Mouse (Mus musculus) cerebellum, adult (tissue): ENCODE measurements at regions not wholly inside any gene's neighbourhood (a gene's known extent, or its start where the extent isn't known, plus 50 kb on each side); places are given as distances from the start of the nearest gene placed in this dataset.

Experiments used
- ATAC-seq: cut with Nextera tagmentation; 2 replicates; pipeline ENCODE4 v1.9.2; 2017; ENCODE audit warnings: mild to moderate bottlenecking, moderate library complexity, mixed read lengths; ENCODE audit not compliant: insufficient number of reproducible peaks, low FRiP score, low TSS enrichment

DNA sequence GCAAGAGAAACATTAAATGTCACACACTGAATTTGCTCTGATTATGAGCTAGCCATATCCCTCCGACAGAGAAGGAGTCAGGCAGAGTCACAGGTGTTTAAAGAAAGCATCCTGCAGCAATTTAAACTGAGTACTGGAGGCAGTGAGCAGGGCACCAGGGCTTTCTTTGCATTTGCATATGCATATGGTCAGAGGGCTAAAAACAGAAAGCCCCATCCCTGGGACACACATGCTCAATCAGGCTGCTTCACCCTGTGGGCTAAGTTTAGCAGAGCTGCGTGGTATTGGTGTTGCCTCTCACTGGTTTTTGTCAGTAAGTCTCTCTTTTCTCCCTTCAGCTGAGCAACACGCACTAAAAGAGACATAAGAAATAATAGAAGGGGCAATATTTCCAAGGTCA, 289.9 kb upstream of the Rps6ka3 start:
- peak; percentile 72; the same call in 1 of the 2 replicates for ATAC-seq

DNA sequence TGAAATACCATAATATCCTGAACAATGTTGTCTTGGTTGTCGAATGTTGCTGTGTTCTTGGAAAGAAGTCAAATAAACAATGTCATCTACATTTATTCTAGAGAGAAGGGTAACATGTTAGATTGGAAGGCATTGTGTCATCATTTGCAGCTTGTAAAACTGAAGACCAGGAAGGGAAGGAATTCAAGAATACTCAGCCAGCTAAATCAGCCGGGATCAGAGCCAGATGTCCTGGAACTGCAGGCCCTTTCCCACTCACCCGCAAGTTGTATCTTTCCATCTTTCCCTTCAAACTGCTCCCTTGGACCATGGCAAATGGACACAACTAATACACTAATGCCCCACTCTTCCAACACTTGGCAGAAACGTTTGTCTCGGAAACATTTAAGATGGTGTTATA, 288.7 kb upstream of the Rps6ka3 start:
- no peak for ATAC-seq

DNA sequence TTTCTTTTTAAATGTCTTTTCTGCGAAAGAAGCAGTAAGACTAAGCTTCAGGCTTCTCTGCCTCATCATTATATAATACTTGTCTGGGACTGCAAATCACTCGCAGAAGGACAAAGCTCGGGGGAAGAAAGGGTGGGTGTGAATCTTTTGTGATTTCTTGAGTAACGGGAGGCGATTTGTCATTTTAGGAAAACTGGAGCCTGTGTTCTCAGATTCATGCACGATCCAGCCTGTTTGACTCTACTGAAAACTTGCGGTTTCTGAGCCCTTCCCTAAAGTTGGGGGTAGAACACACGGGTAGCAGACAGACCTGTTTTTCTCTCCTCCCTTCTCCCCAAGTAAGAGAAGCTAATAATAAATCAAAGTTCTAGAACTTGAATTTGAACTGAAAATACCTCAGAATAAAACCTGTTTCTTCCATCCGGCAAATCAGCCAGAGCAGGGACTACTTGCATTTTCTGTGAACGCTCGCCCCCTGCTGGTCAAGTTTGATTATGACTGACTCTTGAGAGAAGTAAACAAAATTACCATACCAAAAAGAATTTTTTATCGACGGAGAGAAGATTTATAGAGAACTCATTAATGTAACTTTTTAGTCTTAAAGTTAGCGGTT, 288.2 kb upstream of the Rps6ka3 start:
- ATAC-seq, result 0 out of 2 replicates have a peak, but pooled peaks have one; percentile 27

DNA sequence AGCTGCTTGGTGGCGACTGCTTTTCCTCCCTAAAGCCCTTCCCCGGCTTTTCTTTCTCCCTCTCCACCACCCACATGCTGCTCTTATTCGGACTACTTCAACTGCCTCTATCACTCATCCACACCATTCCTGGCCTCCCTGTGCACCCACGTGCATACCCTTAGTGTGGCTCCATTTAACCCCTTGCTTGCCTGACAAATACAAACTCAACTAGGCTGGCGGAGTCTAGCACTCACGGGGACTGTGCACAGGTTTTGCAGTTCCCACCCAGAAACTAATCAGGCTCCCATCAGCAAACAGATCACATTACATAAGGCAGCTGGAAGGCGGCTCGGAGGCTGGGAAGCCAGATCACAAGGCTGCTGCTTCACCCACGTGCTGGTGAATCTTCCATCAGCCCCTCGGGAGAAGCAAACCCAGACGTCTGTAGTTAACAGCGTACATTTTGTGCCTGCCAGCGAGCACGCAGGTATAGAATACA, 287.0 kb upstream of the Rps6ka3 start:
- ATAC-seq, result peak; percentile 50; the same call in 1 of the 2 replicates

DNA sequence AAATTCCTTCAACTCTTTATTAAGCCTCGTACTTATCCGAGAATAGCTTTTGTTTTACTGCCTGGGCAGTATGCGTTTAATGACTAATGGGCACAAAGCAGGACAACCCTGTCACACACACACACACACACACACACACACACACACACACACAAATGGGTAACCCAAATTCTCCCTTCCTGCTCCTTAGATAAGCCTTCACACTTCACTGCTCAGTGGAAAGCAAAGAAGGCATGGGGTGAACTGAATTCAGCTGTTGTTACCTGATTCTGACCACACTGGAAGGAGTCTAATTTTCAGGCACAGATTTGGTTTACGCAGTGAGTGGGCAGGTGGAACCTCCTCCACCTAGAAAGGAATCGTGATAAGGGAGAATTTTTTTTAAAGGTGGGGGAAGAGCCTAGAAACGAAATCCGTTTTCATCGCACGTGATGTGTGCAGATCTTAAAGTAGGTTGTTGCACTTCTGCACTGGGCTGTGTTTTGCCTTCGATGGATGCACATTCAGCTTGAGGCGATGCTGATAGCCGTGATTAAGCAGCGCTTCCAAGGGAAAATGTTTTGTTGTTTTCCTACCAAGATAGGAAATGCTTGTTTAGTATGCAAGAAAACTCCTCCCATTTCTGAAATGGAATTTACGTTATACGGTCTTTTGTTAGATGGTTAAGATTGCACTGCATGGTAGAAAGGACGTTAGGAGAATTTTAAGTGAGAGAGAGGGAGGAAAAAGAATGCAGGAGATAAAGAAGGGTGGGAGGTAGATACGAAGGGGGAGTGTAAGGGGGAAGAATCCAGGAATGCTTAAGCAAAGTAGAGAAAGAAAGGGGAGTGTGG, 286.2 kb upstream of the Rps6ka3 start:
- no peak for ATAC-seq

DNA sequence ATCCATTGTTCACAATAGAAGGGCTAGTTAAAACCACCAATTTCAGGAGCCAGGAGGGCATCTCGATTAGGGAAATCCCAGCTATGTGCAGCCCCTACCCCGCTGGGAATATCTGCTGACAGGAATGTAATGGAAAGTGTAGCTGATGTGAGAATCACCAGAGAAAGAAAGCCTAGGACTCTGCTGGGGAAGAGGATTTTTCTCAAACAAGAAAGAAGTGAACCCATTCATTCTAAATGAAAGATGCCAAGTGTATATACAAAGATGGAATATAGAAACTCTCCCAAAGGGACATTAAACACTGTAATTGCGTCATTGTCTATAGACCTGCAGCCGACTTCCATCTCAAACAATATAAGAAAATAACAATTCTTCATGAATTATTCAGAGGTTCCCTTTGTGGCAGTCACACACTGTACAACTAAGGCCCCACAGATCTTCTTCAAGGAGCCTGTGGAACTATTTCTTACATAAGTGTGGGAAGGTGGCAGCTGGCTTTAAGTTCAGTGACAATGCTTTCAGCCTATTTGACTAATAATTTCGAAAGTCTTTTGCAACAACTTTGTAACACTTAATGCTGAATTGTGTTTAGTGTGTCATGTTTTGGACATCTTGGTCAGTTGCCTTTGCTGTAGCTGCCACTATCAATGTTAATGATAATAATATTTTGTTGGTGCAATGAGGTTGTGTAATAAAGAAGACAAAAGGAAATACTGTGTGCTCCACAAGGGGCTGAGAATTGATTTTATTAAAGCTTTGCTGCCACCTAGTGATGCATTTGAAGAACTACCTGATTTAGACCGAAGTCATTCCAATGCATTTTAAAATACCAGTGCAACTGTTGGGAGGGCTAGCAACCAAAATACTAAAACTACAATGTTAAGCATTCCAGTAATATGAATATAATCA, 285.4 kb upstream of the Rps6ka3 start:
- ATAC-seq, result no peak

DNA sequence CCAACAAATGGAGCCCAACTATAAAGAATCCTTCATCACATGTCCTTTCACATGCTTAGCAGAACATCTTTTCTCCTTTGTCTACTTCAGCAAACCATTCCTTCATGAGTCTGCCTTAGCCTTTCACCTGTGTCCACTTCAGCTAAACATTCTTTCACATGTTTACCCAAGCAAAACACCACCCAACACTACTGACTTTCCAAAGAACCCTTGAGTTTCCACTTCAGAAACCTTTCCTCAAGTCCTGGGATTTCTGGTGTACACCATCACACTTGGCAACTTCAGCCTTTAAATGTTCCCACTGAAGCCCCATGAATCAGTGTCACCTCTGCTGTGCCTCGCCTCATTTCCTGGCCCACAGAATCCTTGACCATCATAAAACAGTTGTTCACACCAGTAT, 278.2 kb upstream of the Rps6ka3 start:
- no peak for ATAC-seq

DNA sequence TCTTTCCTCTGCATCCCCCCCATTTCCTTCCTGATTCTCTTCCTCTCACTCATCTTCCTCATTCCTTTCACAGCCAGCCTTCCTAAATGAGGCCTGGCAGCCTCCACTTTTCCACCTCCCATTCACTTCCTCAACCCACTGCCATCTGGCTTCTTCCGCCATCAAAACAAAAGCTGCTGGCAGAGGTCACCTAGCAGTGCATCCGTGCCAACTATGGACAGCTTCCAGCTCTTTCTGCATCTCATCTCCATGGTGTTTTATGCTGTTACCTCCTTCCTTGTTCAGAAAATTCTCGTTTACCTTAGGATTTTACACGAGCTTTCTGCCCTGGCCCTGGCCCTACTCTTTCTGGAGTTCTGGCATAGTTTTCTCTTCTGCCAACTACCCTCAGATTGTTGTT, 262.9 kb upstream of the Rps6ka3 start:
- ATAC-seq, result peak; percentile 82

DNA sequence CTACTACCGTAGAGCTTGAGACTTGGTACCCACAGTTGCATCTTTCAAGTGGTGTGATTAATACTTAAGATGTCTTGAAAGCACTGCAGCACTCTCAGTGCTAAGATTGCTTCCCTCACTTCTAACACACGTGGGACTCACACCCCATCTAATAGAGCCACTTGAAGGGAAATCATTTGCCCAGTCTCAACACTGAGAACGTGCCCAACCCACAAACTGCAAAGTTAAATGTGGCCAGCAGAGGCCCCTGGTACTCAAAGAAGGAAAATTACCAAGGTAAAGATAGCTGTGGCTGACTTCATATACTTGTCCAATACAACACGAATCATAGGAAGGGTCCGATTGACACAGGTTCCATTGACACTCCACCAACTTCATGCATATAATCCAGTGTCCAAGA, 238.4 kb upstream of the Rps6ka3 start:
- peak; percentile 36; the same call in 1 of the 2 replicates for ATAC-seq

DNA sequence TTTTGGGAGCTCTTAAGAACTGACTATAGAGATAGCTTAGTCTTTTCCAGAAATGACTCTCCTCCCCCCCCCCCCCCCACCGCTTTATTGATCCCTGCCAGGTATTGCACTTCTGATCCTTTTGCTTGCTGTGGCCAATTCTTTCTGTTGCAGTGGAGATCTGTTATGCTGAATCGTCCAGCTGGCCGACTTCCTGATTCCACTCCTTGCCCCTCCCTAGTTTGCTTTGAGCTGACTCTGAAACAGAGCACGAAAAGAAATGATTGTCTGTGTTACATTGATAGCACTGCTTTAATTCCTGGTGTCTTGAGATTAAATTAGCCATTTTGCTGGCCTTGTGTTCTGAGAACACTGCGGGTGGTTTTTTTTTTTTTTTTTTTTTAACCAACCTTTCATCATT, 233.5 kb upstream of the Rps6ka3 start:
- no peak; the same call in 1 of the 2 replicates for ATAC-seq

DNA sequence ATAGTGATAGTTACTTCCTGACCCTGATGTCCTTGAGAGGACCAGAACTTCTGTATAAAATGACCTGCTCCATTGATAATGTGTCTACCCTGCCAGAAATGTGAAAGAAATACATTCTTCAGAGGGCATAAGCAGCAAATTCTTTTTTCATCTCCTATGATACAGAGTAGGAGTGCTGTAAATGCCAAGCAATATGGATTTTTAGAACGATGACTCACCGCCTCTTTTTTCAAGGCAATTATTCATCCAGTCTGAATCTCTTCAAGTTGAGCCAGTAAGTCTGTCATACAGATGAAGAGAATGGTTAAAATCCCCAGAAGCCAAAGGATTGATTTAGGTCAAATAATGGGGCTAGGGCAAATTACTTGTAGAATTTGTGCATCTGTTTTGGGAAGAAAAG, 225.4 kb upstream of the Rps6ka3 start:
- ATAC-seq, result no peak

DNA sequence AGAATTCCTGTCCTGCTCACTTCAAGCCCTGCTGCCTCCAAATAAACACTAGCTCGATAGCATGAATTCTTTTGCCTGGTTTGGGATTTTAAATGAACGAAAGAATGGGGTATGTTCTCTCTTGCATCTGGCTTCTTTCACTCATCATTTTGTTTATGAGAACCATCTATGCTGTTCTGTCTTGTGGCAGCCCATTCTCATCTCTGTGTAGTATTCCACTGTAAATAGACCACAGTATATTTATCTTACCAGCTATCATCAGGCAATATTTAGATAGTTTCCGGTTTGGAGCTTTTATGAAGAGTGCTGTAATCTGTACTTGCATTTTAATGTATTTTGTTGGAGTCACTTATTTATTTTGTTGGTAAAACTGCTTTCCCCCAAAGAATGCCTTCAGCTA, 222.4 kb upstream of the Rps6ka3 start:
- ATAC-seq, result no peak

DNA sequence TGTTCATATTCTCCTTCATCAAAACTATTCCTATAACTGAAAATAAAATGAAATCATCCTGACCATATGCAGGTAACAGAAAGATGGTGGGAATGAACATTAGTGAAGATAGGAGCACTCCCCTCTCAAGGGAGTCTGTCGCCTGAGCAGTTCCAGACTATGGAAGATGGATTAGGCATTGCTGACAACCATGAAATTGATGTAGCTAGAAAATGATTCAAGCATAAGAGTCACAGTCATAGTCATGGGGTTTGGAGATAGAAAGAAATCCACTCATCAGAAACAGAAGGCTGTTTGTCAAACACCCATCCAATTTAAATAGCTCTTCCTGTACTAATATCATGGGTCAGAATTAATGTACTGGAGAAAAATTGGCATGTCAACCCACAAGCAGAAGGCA, 191.2 kb upstream of the Rps6ka3 start:
- ATAC-seq, result no peak; the same call in 1 of the 2 replicates

DNA sequence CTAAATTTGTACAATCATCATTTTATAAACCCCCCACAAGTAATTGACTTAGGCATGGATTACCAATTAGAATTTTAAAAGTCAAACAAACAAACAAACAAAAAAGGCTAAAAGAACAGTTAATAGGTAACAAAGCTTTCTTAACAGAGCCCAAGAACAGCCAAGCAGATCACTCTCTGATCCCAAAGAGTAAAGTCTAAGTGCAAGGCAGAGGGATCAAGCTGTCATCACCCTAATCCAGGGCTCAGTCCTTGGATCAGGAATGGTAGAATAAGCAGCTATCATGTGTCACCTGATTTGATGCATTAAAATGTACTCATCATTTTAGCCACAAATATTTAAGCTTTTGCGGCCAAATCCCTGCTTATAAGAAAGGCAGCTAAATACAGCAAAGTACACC, 183.8 kb upstream of the Rps6ka3 start:
- no peak for ATAC-seq

DNA sequence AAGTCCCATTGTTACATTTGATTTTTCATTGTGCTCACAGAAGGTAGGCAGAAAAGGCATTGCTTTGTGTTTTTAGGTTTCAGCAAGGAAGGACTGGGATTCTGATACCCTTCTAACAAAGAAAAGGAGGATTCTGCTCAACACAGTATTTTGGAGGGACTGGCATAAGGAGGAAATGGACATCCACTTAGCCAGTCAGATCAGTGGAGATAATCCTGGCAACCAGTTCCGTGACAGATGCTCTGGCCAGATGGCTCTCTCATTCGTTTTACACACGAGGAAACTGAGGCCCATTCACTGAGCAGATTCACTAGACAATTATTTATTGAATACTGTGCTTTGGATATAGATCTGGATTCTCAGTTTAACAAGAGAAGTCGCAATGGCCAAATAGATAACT, 178.2 kb upstream of the Rps6ka3 start:
- ATAC-seq, result peak; percentile 78

DNA sequence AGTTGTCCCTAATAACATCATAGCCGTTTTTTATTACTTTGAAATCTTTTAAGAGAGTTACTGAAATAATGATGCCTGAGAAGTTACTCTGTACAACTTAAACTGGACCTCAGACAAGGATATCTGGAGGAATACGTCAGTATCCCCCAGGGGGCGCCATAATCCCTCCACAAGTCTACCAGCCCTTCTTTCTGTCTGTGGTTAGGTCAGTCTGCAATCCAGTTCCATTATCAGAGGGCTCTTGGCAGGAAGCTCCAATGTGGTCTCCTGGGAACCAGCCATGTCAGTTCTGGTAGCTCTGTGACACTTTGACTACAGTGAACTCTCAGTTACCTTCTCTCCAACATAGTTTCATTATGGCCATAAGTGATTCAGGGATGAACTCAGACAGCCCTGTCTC, 166.7 kb upstream of the Rps6ka3 start:
- ATAC-seq, result no peak

DNA sequence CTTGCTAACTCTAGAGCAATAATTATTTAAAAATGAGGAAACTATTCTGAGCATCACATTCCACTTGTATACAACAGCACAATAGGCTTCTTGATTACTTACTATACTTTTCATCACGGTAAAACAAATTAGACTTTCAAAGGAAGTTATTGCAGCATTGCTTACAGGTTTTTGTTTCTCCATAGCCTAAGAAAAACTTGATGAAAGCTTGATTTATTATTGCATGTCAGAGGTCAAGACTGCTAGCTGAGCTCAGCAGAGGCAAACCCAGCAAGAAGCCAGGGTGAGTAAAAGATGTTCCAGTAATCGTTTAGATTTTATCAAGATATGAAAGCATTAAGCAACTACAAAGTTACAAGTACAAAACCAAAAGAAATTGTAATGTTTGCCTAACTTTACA, 162.2 kb upstream of the Rps6ka3 start:
- ATAC-seq, result no peak

DNA sequence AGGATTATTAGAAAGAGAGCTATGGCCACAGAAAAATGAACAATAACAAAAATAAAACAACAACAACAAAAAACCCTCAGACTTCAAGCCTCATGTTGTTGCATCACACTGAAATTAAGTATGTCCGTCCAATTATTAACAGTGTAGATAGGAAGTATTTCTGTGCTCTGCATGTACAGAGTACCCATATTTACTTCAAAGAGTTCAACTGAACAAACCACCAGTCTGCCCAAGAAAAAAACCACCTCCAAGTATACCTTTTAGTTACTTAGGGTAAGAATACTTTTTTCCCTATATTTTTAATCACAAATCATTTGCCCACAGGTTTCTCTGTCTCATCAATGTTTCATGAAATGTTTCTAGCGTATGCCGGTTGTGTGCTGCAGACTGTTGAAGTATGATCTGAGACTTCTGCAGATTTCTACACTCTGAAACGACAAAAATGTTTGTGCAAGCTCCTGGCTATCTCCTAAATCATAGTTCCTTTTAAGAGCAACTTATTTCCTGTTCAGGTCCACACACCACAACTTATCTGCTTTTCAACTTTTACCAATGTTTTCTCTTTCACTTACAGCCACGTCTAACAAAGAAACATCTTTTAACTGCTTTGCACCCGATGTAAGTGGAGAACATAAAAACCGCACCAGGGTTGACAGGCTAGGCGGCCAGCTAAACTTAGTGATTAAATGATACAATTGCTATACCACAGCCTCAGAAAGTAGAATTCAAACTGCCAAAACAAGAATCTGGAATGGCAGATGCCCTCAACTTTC, 154.2 kb upstream of the Rps6ka3 start:
- no peak for ATAC-seq

DNA sequence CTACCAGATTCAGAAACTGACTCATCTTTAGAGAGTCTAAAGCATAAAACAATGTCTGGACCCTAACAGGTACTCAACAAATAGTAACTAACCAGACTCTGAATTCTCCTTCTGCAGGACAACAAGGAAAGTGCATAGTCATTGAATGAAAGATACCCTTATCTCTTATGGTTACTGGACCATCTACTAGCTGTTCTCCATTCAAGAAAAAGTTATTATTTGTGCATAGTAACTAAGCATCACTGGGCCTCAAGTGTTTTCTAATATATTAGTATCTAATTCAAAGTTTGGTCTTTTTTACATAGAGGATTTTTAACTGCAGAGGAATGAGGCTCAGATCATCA, 153.7 kb upstream of the Rps6ka3 start:
- ATAC-seq, result no peak

DNA sequence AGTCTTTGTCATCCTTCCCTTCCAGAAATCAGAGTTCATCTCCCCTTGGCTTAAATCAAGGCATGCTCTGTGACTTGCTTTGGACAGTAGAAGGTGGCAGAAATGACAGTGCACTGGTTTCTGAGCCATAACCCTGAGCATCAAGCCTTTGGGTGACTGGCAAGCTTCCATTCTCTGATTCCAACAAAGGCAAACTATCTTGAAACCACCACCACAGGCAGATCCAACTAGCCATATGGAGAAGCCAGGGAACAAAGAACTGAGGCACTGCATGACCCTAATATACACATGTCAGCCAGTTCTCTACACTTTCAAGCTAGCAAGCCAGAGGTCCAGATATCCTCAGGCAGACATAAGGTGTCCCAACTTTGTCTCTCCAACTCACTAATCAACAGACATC, 151.2 kb upstream of the Rps6ka3 start:
- no peak for ATAC-seq
